Mouse (Mus musculus): Measurements from ENCODE around the gene Crtc2.

Crtc2 gene

GRCm38 (mm10) chr3:90253653-90254418 lies at the start of gene Crtc2:
TSS of gene Crtc2 (plus strand) at chr3:90254163.
- peak; percentile 99 for DNase-seq

- no peak for DNase-seq
Observed at GRCm38 (mm10) chr3:90204582-90204981, 49.4 kb upstream of the Crtc2 start.

- DNase-seq: no peak
Observed at GRCm38 (mm10) chr3:90208662-90209061, 45.3 kb upstream of the Crtc2 start.

- no peak for DNase-seq
Observed at GRCm38 (mm10) chr3:90209908-90210566, 43.9 kb upstream of the Crtc2 start.

- DNase-seq: no peak
Observed at GRCm38 (mm10) chr3:90211475-90212398, 42.2 kb upstream of the Crtc2 start.

- DNase-seq: no peak
Observed at GRCm38 (mm10) chr3:90212723-90213122, 41.2 kb upstream of the Crtc2 start.

GRCm38 (mm10) chr3:90213377-90213866 lies 40.5 kb upstream of the Crtc2 start, which contains the start of the genes Rps27 and Rab13:
TSS of gene Rps27 (minus strand) at chr3:90213651.
TSS of gene Rab13 (plus strand) at chr3:90213695.
- DNase-seq: peak; percentile 96

- no peak for DNase-seq
Observed at GRCm38 (mm10) chr3:90213956-90214684, 39.8 kb upstream of the Crtc2 start.

- DNase-seq: no peak
Observed at GRCm38 (mm10) chr3:90215825-90216380, 38.1 kb upstream of the Crtc2 start.

- peak; percentile 43 for DNase-seq
Observed at GRCm38 (mm10) chr3:90220088-90220487, 33.9 kb upstream of the Crtc2 start.

GRCm38 (mm10) chr3:90220531-90220951 lies 33.4 kb upstream of the Crtc2 start:
- no peak for DNase-seq

- DNase-seq: no peak
Observed at GRCm38 (mm10) chr3:90221123-90221522, 32.8 kb upstream of the Crtc2 start.

GRCm38 (mm10) chr3:90222455-90222854 lies 31.5 kb upstream of the Crtc2 start:
- no peak for DNase-seq

GRCm38 (mm10) chr3:90222941-90223340 lies 31.0 kb upstream of the Crtc2 start:
- no peak for DNase-seq

- DNase-seq: no peak
Observed at GRCm38 (mm10) chr3:90224331-90224730, 29.6 kb upstream of the Crtc2 start.

GRCm38 (mm10) chr3:90231075-90231474 lies 22.9 kb upstream of the Crtc2 start:
- DNase-seq: no peak

GRCm38 (mm10) chr3:90231507-90232333 lies 22.2 kb upstream of the Crtc2 start, which contains the start of gene Jtb:
TSS of gene Jtb (plus strand) at chr3:90231597.
- DNase-seq: peak; percentile 97

GRCm38 (mm10) chr3:90241251-90241650 lies 12.7 kb upstream of the Crtc2 start:
- DNase-seq: no peak

- DNase-seq: no peak
Observed at GRCm38 (mm10) chr3:90241669-90242358, 12.1 kb upstream of the Crtc2 start.
